Mouse (Mus musculus) kidney, postnatal 10 days (tissue): Measurements from ENCODE around the gene 4933412E24Rik.

ENCODE experiments used
- DNase-seq: peaks from one replicate; pipeline ENCODE4 v3.0.0; 2021; ENCODE audit warnings: mixed read lengths

Gene 4933412E24Rik

GRCm38 (mm10) chr15:60016513-60016912 lies at the start of gene 4933412E24Rik:
TSS of gene 4933412E24Rik (minus strand) at chr15:60016613.
- no peak for DNase-seq

DNA sequence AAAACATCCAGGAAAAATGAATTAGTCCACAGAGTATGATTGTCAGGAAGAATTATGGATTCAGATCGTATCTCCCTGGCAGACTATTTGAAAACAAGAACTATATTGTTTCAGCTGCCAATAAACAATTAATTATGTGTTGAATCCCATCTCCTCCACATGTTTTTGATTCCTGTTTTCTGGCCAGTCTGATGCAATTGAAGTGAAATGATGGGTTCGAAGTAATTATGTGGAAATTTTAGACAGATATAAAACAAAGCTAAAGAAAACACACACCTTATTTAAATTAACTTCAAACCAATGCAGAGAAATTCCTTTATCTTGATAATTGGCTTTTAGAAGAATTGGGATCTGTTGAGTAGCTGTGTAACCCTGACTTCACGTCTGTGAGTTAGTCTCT lies 14.3 kb upstream of the 4933412E24Rik start:
- DNase-seq: no peak

DNA sequence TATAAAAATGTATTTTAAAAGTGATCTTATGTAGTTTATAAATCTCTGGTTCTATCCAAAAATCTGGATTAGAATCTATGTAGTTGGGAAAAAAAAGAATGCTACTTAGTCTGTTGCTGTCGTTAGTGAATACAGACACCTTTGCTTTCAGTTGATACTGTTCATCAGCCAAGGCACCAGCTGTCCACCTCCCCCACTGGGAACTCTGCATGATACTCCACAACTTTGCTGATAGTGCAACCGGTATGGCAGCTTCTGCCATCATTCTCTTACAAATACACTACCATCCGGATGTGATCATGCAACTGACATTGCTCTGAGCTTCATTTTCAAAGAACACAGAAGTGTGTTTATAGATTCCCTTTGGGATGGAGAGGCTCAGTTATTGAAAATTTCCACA lies 4.8 kb upstream of the 4933412E24Rik start:
- no peak for DNase-seq

GRCm38 (mm10) chr15:60010199-60010598 lies 6.2 kb downstream of the 4933412E24Rik start:
- DNase-seq: no peak

DNA sequence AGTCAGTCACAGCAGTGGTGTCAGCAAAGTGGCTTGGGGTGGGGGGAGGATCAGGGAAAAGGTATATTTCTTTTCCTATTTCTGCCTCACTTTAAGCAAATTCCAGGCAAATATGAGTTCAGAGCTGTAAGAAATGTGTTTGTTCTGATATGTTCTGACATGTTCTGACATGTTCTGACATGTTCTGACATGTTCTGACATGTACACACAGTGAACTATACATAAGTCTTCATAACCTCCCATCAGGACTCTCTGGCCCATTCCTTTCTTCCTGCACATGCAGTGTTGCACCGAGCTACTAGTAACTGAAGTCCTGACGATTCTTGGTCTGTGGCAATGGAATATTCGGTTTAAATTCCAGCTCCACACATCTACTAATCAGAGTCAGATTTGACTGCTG lies 6.8 kb downstream of the 4933412E24Rik start:
- no peak for DNase-seq

DNA sequence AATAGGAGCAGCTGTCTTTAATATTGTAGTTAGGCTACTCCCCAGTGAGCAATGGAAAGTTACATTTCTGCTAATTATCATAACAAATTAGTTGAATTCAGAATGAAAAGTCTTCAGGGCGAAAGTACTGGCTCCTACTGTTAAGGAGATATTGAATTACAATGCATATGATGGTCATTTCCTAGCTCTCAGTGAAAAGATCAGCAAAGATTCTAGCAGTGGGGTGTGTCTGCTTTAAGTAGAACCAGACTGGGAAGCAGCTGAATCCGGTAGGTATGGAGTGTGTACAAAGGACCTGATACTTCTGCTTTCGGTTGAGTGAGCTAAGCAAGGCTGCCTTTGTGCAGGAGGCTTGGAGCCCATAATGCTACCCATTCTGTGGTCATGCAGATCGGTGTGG lies 32.6 kb downstream of the 4933412E24Rik start:
- DNase-seq: no peak

- DNase-seq: no peak
Measured at GRCm38 (mm10) chr15:59975310-59975709, 41.1 kb downstream of the 4933412E24Rik start.

- DNase-seq: no peak
Measured at GRCm38 (mm10) chr15:59974584-59974983, 41.8 kb downstream of the 4933412E24Rik start.

- DNase-seq: no peak
Measured at GRCm38 (mm10) chr15:59973651-59974519, 42.5 kb downstream of the 4933412E24Rik start.
